Mouse (Mus musculus): ENCODE data around the gene Zmynd19.
"Not testable (repeated sequence)": the region's sequence is repeated elsewhere in the genome, so short reads cannot be mapped to it uniquely, and the experiment has no call there.

- not testable (repeated sequence) for TF ChIP-seq ZMIZ1 (IDR thresholded peaks at IDR 0.05; ENCODE audit: low read depth, low read length); CTCF (IDR thresholded peaks at IDR 0.05 in 2 of 3, conservative IDR thresholded peaks at IDR 0.05 in 1 of 3; ENCODE audit: control insufficient read depth in 1 of 3, insufficient read depth in 1 of 3, low read depth in 2 of 3, low read length in 3 of 3, poor library complexity in 1 of 3, severe bottlenecking in 1 of 3); POLR2A (IDR thresholded peaks at IDR 0.05; ENCODE audit: control insufficient read depth in 1 of 2, insufficient read depth in 1 of 2, low read depth in 1 of 2, low read length in 2 of 2, poor library complexity in 1 of 2); MYB (IDR thresholded peaks at IDR 0.05; ENCODE audit: low read depth, low read length); SMC3 (IDR thresholded peaks at IDR 0.05; ENCODE audit: low read depth, low read length); BHLHE40 (IDR thresholded peaks at IDR 0.05; ENCODE audit: borderline replicate concordance, low read depth, low read length); MXI1 (IDR thresholded peaks at IDR 0.05; ENCODE audit: low read depth, low read length); MAZ (IDR thresholded peaks at IDR 0.05; ENCODE audit: low read depth, low read length); SIN3A (IDR thresholded peaks at IDR 0.05; ENCODE audit: low read length); USF1 (IDR thresholded peaks at IDR 0.05; ENCODE audit: low read depth, low read length); EP300 (IDR thresholded peaks at IDR 0.05; ENCODE audit: low read depth in 1 of 2, low read length in 2 of 2)
Measured at GRCm38 (mm10) chr2:24974452-24974851, 24.9 kb downstream of the Zmynd19 start.
